Mouse (Mus musculus): ENCODE measurements at regions not wholly inside any gene's neighbourhood (a gene's known extent, or its start where the extent isn't known, plus 50 kb on each side); places are given as distances from the start of the nearest gene placed in this dataset.

GRCm38 (mm10) chr9:8451471-8451870 lies 92.5 kb upstream of the Trpc6 start:
- TF ChIP-seq CTCF (conservative IDR thresholded peaks at IDR 0.05 in 1 of 2, IDR thresholded peaks at IDR 0.05 in 1 of 2; ENCODE audit: low read depth in 2 of 2, low read length in 2 of 2) (no peak), ZC3H11A (IDR thresholded peaks at IDR 0.05; ENCODE audit: low read depth, low read length) (no peak), UBTF (IDR thresholded peaks at IDR 0.05; ENCODE audit: low read depth, low read length) (no peak), MAFK (IDR thresholded peaks at IDR 0.05; ENCODE audit: insufficient replicate concordance, low read length) (no peak), CHD1 (IDR thresholded peaks at IDR 0.05; ENCODE audit: low read depth, low read length) (no peak), ZMIZ1 (IDR thresholded peaks at IDR 0.05; ENCODE audit: low read depth, low read length) (no peak), E2F4 (IDR thresholded peaks at IDR 0.05; ENCODE audit: insufficient replicate concordance, low read depth, low read length) (no peak), POLR2A (IDR thresholded peaks at IDR 0.05; ENCODE audit: low read depth, low read length) (no peak), TCF12 (IDR thresholded peaks at IDR 0.05; ENCODE audit: low read depth, low read length) (no peak), POLR2AphosphoS2 (IDR thresholded peaks at IDR 0.05; ENCODE audit: low read depth, low read length) (no peak), MAX (IDR thresholded peaks at IDR 0.05; ENCODE audit: low read length) (no peak), RAD21 (IDR thresholded peaks at IDR 0.05; ENCODE audit: low read depth, low read length) (no peak), NRF1 (IDR thresholded peaks at IDR 0.05; ENCODE audit: low read depth, low read length) (no peak), EP300 (IDR thresholded peaks at IDR 0.05; ENCODE audit: low read length) (no peak)

All from CH12.LX (cell line).